Mouse (Mus musculus): ENCODE results near the gene Ccnb2. TPM values are rescaled to one million over a fixed set of nuclear protein-coding genes. Genes with fewer than 3 reads are reported as not detected.

The Ccnb2 gene
- total and polyA plus RNA-seq, 3 experiments = 83.9 to 130 (median 102) TPM

GRCm38 (mm10) chr9:70389548-70389947, 31.8 kb downstream of the Ccnb2 start:
- no peak overlapping the region for H3K27ac ChIP-seq (ENCODE audit: insufficient read depth, low read depth)
- dilution Hi-C loops (cut with MboI; ENCODE audit: extremely low pct_ligation_motif_present, extremely low pct_unique_long_range_greater_than_20kb, low sequenced_read_pairs) = no loop called here
- 0 out of 4 replicates have a peak, but pooled peaks cover 2% of the 10 kb centered on the region in 2 experiments for H3K4me1 ChIP-seq (ENCODE audit: control insufficient read depth in 1 of 2, insufficient read depth in 2 of 2)
- DNase-seq (ENCODE audit: extremely low read depth) = no peak
- no peak overlapping the region for H3K4me3 ChIP-seq (replicated peaks in 1 of 3; ENCODE audit: low read depth in 2 of 3, low read length in 2 of 3, poor library complexity in 1 of 3)
- peaks cover 2% of the 10 kb centered on the region for H3K9me3 ChIP-seq (replicated peaks; ENCODE audit: low read length)
- in situ Hi-C loops (cut with MboI; ENCODE audit: low pct_ligation_motif_present, low pct_unique_long_range_greater_than_20kb, low sequenced_read_pairs) = no loop called here
- H3K4me2 ChIP-seq (ENCODE audit: insufficient read depth, low read depth, poor library complexity, severe bottlenecking) = no peak overlapping the region
- peaks cover 69 to 95% of the 10 kb centered on the region in 2 experiments for H3K36me3 ChIP-seq (replicated peaks in 1 of 2; ENCODE audit: control insufficient read depth in 1 of 2, insufficient read depth in 1 of 2, low read length in 1 of 2)
- no peaks in the 10 kb centered on the region for H3K79me2 ChIP-seq (replicated peaks; ENCODE audit: control insufficient read depth, extremely low read depth, insufficient read depth, poor library complexity, severe bottlenecking)
- TF ChIP-seq PAX5 (IDR thresholded peaks at IDR 0.05; ENCODE audit: low read length) (no peak), ZNF384 (IDR thresholded peaks at IDR 0.05; ENCODE audit: low read depth, low read length) (no peak), SMC3 (IDR thresholded peaks at IDR 0.05; ENCODE audit: low read depth, low read length) (no peak), CHD2 (IDR thresholded peaks at IDR 0.05; ENCODE audit: low read length) (no peak), NRF1 (IDR thresholded peaks at IDR 0.05; ENCODE audit: low read depth, low read length) (no peak), ELF1 (IDR thresholded peaks at IDR 0.05; ENCODE audit: low read depth, low read length) (no peak), JUND (conservative IDR thresholded peaks at IDR 0.05; ENCODE audit: low read depth, low read length) (no peak)
- no peak overlapping the region for H3K9ac ChIP-seq (ENCODE audit: insufficient read depth, low read depth)
- no peaks in the 10 kb centered on the region for H3K27me3 ChIP-seq (replicated peaks)

- H3K9me3 ChIP-seq (replicated peaks; ENCODE audit: low read length) = peaks cover 2% of the 10 kb centered on the region
- H3K27ac ChIP-seq (ENCODE audit: insufficient read depth, low read depth) = no peak overlapping the region
- no peak overlapping the region for H3K9ac ChIP-seq (ENCODE audit: insufficient read depth, low read depth)
- in situ Hi-C loops (cut with MboI; ENCODE audit: low pct_ligation_motif_present, low pct_unique_long_range_greater_than_20kb, low sequenced_read_pairs) = no loop called here
- H3K4me1 ChIP-seq (ENCODE audit: control insufficient read depth in 1 of 2, insufficient read depth in 2 of 2) = 0 out of 4 replicates have a peak, but pooled peaks cover 2% of the 10 kb centered on the region in 2 experiments
- DNase-seq (ENCODE audit: extremely low read depth) = no peak
- H3K4me2 ChIP-seq (ENCODE audit: insufficient read depth, low read depth, poor library complexity, severe bottlenecking) = no peak overlapping the region
- dilution Hi-C loops (cut with MboI; ENCODE audit: extremely low pct_ligation_motif_present, extremely low pct_unique_long_range_greater_than_20kb, low sequenced_read_pairs) = no loop called here
- no peaks in the 10 kb centered on the region for H3K27me3 ChIP-seq (replicated peaks)
- TF ChIP-seq KAT2A (IDR thresholded peaks at IDR 0.05; ENCODE audit: insufficient replicate concordance, low read length) = no peak
- TF ChIP-seq BHLHE40 (IDR thresholded peaks at IDR 0.05; ENCODE audit: low read depth, low read length) = no peak
- TF ChIP-seq GABPA (IDR thresholded peaks at IDR 0.05; ENCODE audit: insufficient replicate concordance, low read depth, low read length) = no peak
- no peak for TF ChIP-seq HCFC1 (IDR thresholded peaks at IDR 0.05; ENCODE audit: low read depth, low read length)
- TF ChIP-seq TCF12 (IDR thresholded peaks at IDR 0.05; ENCODE audit: low read depth, low read length) = no peak
- no peak for TF ChIP-seq NRF1 (IDR thresholded peaks at IDR 0.05; ENCODE audit: low read depth, low read length)
- peak; percentile 63 for TF ChIP-seq ZNF384 (IDR thresholded peaks at IDR 0.05; ENCODE audit: low read depth, low read length)
- TF ChIP-seq CTCF (conservative IDR thresholded peaks at IDR 0.05 in 1 of 2, IDR thresholded peaks at IDR 0.05 in 1 of 2; ENCODE audit: low read depth in 2 of 2, low read length in 2 of 2) = no peak
- H3K79me2 ChIP-seq (replicated peaks; ENCODE audit: control insufficient read depth, extremely low read depth, insufficient read depth, poor library complexity, severe bottlenecking) = no peaks in the 10 kb centered on the region
- H3K4me3 ChIP-seq (replicated peaks in 1 of 3; ENCODE audit: low read depth in 2 of 3, low read length in 2 of 3, poor library complexity in 1 of 3) = no peak overlapping the region
- peaks cover 76 to 96% of the 10 kb centered on the region in 2 experiments for H3K36me3 ChIP-seq (replicated peaks in 1 of 2; ENCODE audit: control insufficient read depth in 1 of 2, insufficient read depth in 1 of 2, low read length in 1 of 2)
These were observed 33.8 kb downstream of the Ccnb2 start for GRCm38 (mm10) chr9:70387410-70388119.
